Mouse (Mus musculus): ENCODE measurements around the gene Rhbdd3. TPM values are rescaled to one million over a fixed set of nuclear protein-coding genes. Genes with fewer than 3 reads are reported as not detected.

Rhbdd3 gene
- polyA plus RNA-seq, 1 experiment from 2014 or later: 25.7 TPM

- no peak overlapping the region for H3K4me2 ChIP-seq
Measured at GRCm38 (mm10) chr11:5089147-5089546, 9.6 kb upstream of the Rhbdd3 start.

DNA sequence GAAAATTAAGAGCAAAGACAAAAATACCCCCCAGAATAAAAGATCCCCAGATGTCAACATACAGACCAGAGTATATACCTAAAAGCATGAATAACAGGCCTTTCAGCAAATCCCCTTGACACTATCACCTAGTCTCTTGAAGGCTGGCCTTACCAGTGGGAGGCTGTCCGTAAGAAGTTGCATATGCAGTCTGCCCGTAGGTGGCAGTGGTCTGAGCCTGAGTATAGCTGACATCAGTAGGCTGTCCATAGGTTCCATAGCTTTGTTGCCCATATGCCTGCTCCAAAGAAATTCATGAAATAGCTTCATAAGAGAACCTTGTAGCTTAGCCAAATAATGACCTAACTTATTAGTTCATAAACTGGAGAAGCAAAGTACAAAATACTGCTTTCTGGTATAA is 7.0 kb upstream of the Rhbdd3 start:
- no peaks in the 10 kb centered on the region for H3K9me3 ChIP-seq (replicated peaks; ENCODE audit: control insufficient read depth, low read length)
- H3K4me1 ChIP-seq (ENCODE audit: control insufficient read depth, insufficient read depth, low read length): peaks cover 10% of the 10 kb centered on the region
- no peak overlapping the region for H3K4me3 ChIP-seq (ENCODE audit: low read depth, low read length)
- H3K27ac ChIP-seq (ENCODE audit: low read depth, low read length): no peak overlapping the region
- ATAC-seq (replicated peaks; ENCODE audit: insufficient number of reproducible peaks, low FRiP score, low TSS enrichment): no peak
- H3K27me3 ChIP-seq (ENCODE audit: control insufficient read depth, insufficient read depth, low read length): no peaks in the 10 kb centered on the region
- no peak overlapping the region for H3K4me2 ChIP-seq
- H3K36me3 ChIP-seq (ENCODE audit: control insufficient read depth, insufficient read depth, low read length): peaks cover 28% of the 10 kb centered on the region
- 53% methylated on average over 2 of the region's 2 CpGs for WGBS (ENCODE audit: insufficient replicate concordance)
- H3K9ac ChIP-seq (ENCODE audit: low read depth, low read length): no peak overlapping the region

More at GRCm38 (mm10) chr11:5089147-5089546, 9.6 kb upstream of the Rhbdd3 start:
- no peak for ATAC-seq (replicated peaks; ENCODE audit: insufficient number of reproducible peaks, low FRiP score, low TSS enrichment)
- Histone ChIP-seq H3K4me1 (ENCODE audit: control insufficient read depth, insufficient read depth, low read length) (no peaks in the 10 kb centered on the region), H3K27ac (ENCODE audit: low read depth, low read length) (no peak overlapping the region), H3K9me3 (replicated peaks; ENCODE audit: control insufficient read depth, low read length) (no peaks in the 10 kb centered on the region), H3K27me3 (ENCODE audit: control insufficient read depth, insufficient read depth, low read length) (no peaks in the 10 kb centered on the region), H3K4me3 (ENCODE audit: low read depth, low read length) (no peak overlapping the region), H3K9ac (ENCODE audit: low read depth, low read length) (no peak overlapping the region), H3K36me3 (ENCODE audit: control insufficient read depth, insufficient read depth, low read length) (peaks cover 47% of the 10 kb centered on the region)
- 88% methylated on average over 1 of the region's 1 CpGs for WGBS (ENCODE audit: insufficient replicate concordance)

GRCm38 (mm10) chr11:5095877-5096276 is 2.8 kb upstream of the Rhbdd3 start:
- no peaks in the 10 kb centered on the region for H3K9me3 ChIP-seq (replicated peaks; ENCODE audit: control insufficient read depth, low read length)
- H3K9ac ChIP-seq (ENCODE audit: low read depth, low read length): 0 out of 2 replicates have a peak overlapping the region, but pooled peaks have one; percentile 24
- H3K27me3 ChIP-seq (ENCODE audit: control insufficient read depth, insufficient read depth, low read length): no peaks in the 10 kb centered on the region
- H3K4me2 ChIP-seq: peak overlapping the region; percentile 35
- no peak overlapping the region for H3K27ac ChIP-seq (ENCODE audit: low read depth, low read length)
- H3K4me1 ChIP-seq (ENCODE audit: control insufficient read depth, insufficient read depth, low read length): peaks cover 24% of the 10 kb centered on the region
- WGBS (ENCODE audit: insufficient replicate concordance): 81% methylated on average over 5 of the region's 5 CpGs
- no peak overlapping the region for H3K4me3 ChIP-seq (ENCODE audit: low read depth, low read length)
- no peak for ATAC-seq (replicated peaks; ENCODE audit: insufficient number of reproducible peaks, low FRiP score, low TSS enrichment)
- H3K36me3 ChIP-seq (ENCODE audit: control insufficient read depth, insufficient read depth, low read length): peaks cover 7% of the 10 kb centered on the region; the same call in 1 of the 2 replicates

DNA sequence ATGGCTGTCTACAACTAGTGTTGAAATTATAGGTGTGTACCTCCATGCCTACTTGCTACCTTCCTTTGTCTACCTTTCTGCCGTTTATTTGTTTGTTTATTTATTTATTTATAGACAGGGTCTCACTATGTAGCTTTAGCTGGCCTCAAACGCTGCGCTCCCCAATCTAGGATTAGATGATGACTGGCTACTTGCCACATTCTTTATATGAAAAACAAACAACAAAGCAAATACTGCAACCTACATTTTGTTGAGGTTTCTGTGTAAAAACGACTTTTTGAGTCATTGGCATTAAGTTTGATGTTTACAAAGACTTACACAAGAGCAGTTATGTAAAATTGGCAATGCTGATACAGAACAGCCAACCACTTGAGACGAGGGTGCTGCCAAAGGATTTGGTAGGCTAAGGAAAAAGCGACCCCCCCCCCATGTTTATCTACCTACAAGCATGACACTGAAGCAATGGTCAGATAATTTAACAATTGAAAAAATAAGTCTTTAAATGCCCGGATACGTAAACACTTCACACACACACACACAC is 2.2 kb upstream of the Rhbdd3 start:
- ATAC-seq (replicated peaks; ENCODE audit: insufficient number of reproducible peaks, low FRiP score, low TSS enrichment): no peak
- 67% methylated on average over 8 of the region's 8 CpGs for WGBS (ENCODE audit: insufficient replicate concordance)
- Histone ChIP-seq H3K4me2 (peak overlapping the region; percentile 70), H3K36me3 (ENCODE audit: control insufficient read depth, insufficient read depth, low read length) (peaks cover 7% of the 10 kb centered on the region; the same call in 1 of the 2 replicates), H3K9ac (ENCODE audit: low read depth, low read length) (peak overlapping the region; percentile 99; the same call in 1 of the 2 replicates), H3K27me3 (ENCODE audit: control insufficient read depth, insufficient read depth, low read length) (no peaks in the 10 kb centered on the region), H3K4me3 (ENCODE audit: low read depth, low read length) (peak overlapping the region; percentile 96), H3K27ac (ENCODE audit: low read depth, low read length) (no peak overlapping the region), H3K9me3 (replicated peaks; ENCODE audit: control insufficient read depth, low read length) (no peaks in the 10 kb centered on the region), H3K4me1 (ENCODE audit: control insufficient read depth, insufficient read depth, low read length) (peaks cover 25% of the 10 kb centered on the region)

GRCm38 (mm10) chr11:5098035-5098735 is 541 bp upstream of the Rhbdd3 start:
- under 1% methylated on average over 44 of the region's 44 CpGs for WGBS (ENCODE audit: insufficient replicate concordance)
- peak overlapping the region; percentile 99 for H3K9ac ChIP-seq (ENCODE audit: low read depth, low read length)
- peak overlapping the region; percentile 96 for H3K4me3 ChIP-seq (ENCODE audit: low read depth, low read length)
- peak overlapping the region; percentile 96 for H3K27ac ChIP-seq (ENCODE audit: low read depth, low read length)
- H3K4me2 ChIP-seq: peak overlapping the region; percentile 70
- 0 out of 2 replicates have a peak, but pooled peaks cover 2% of the 10 kb centered on the region for H3K36me3 ChIP-seq (ENCODE audit: control insufficient read depth, insufficient read depth, low read length)
- H3K9me3 ChIP-seq (replicated peaks; ENCODE audit: control insufficient read depth, low read length): no peaks in the 10 kb centered on the region
- ATAC-seq (replicated peaks; ENCODE audit: insufficient number of reproducible peaks, low FRiP score, low TSS enrichment): no peak
- no peaks in the 10 kb centered on the region for H3K27me3 ChIP-seq (ENCODE audit: control insufficient read depth, insufficient read depth, low read length)
- peaks cover 25% of the 10 kb centered on the region for H3K4me1 ChIP-seq (ENCODE audit: control insufficient read depth, insufficient read depth, low read length)

- Histone ChIP-seq H3K4me3 (ENCODE audit: low read depth, low read length) (peak overlapping the region; percentile 96), H3K36me3 (ENCODE audit: control insufficient read depth, insufficient read depth, low read length) (0 out of 2 replicates have a peak, but pooled peaks cover 2% of the 10 kb centered on the region), H3K27me3 (ENCODE audit: control insufficient read depth, insufficient read depth, low read length) (no peaks in the 10 kb centered on the region), H3K9ac (ENCODE audit: low read depth, low read length) (peak overlapping the region; percentile 99), H3K27ac (ENCODE audit: low read depth, low read length) (peak overlapping the region; percentile 96), H3K4me2 (peak overlapping the region; percentile 94), H3K9me3 (replicated peaks; ENCODE audit: control insufficient read depth, low read length) (no peaks in the 10 kb centered on the region), H3K4me1 (ENCODE audit: control insufficient read depth, insufficient read depth, low read length) (peaks cover 25% of the 10 kb centered on the region)
- peak; percentile 70 for ATAC-seq (replicated peaks; ENCODE audit: insufficient number of reproducible peaks, low FRiP score, low TSS enrichment)
- under 1% methylated on average over 31 of the region's 31 CpGs for WGBS (ENCODE audit: insufficient replicate concordance)
Measured at GRCm38 (mm10) chr11:5099576-5100183, 954 bp downstream of the Rhbdd3 start.

- no peaks in the 10 kb centered on the region for H3K27me3 ChIP-seq (ENCODE audit: control insufficient read depth, insufficient read depth, low read length)
- peak overlapping the region; percentile 96 for H3K27ac ChIP-seq (ENCODE audit: low read depth, low read length)
- ATAC-seq (replicated peaks; ENCODE audit: insufficient number of reproducible peaks, low FRiP score, low TSS enrichment): no peak
- 4% methylated on average over 7 of the region's 7 CpGs for WGBS (ENCODE audit: insufficient replicate concordance)
- H3K9me3 ChIP-seq (replicated peaks; ENCODE audit: control insufficient read depth, low read length): no peaks in the 10 kb centered on the region
- peaks cover 25% of the 10 kb centered on the region for H3K4me1 ChIP-seq (ENCODE audit: control insufficient read depth, insufficient read depth, low read length)
- H3K36me3 ChIP-seq (ENCODE audit: control insufficient read depth, insufficient read depth, low read length): 0 out of 2 replicates have a peak, but pooled peaks cover 2% of the 10 kb centered on the region
- H3K4me2 ChIP-seq: peak overlapping the region; percentile 94
- peak overlapping the region; percentile 99 for H3K9ac ChIP-seq (ENCODE audit: low read depth, low read length)
- peak overlapping the region; percentile 96 for H3K4me3 ChIP-seq (ENCODE audit: low read depth, low read length)
Measured at GRCm38 (mm10) chr11:5100283-5100682, 1.6 kb downstream of the Rhbdd3 start.

- peak overlapping the region; percentile 94 for H3K4me2 ChIP-seq
- H3K9me3 ChIP-seq (replicated peaks; ENCODE audit: control insufficient read depth, low read length): no peaks in the 10 kb centered on the region
- H3K9ac ChIP-seq (ENCODE audit: low read depth, low read length): no peak overlapping the region
- no peaks in the 10 kb centered on the region for H3K27me3 ChIP-seq (ENCODE audit: control insufficient read depth, insufficient read depth, low read length)
- no peak overlapping the region for H3K4me3 ChIP-seq (ENCODE audit: low read depth, low read length)
- H3K36me3 ChIP-seq (ENCODE audit: control insufficient read depth, insufficient read depth, low read length): 0 out of 2 replicates have a peak, but pooled peaks cover 2% of the 10 kb centered on the region
- ATAC-seq (replicated peaks; ENCODE audit: insufficient number of reproducible peaks, low FRiP score, low TSS enrichment): no peak
- peaks cover 24% of the 10 kb centered on the region for H3K4me1 ChIP-seq (ENCODE audit: control insufficient read depth, insufficient read depth, low read length)
- 55% methylated on average over 5 of the region's 5 CpGs for WGBS (ENCODE audit: insufficient replicate concordance)
- no peak overlapping the region for H3K27ac ChIP-seq (ENCODE audit: low read depth, low read length)
Measured at GRCm38 (mm10) chr11:5100801-5101200, 2.1 kb downstream of the Rhbdd3 start.

Measured in heart, embryonic 11.5 days (tissue).